ENCODE assay signal across 18 mouse cellular contexts in genomic region chr6:116629766-116630165, GRCm38 (mm10). TPM values are rescaled to one million over a fixed set of nuclear protein-coding genes. Genes with fewer than 3 reads are reported as not detected.
DNase-seq lines count a peak whose midpoint lies in the region; ATAC-seq and TF ChIP-seq lines count a peak whose summit lies in the region.
"Had no signal": no experiment of that assay in that cellular context is flagged by ENCODE, and none has a peak within 500 bp of the region (broad histone marks: within the 10 kb centered on the region; RNA-seq: fewer than 3 reads in every experiment).

No protein-coding gene starts in this region.

- H3K9ac ChIP-seq in intestine, embryonic 14.5 days (ENCODE audit: low read length), result no peak overlapping the region
- no peak overlapping the region for H3K9ac ChIP-seq in intestine, embryonic 16.5 days (ENCODE audit: low read depth, low read length)
- H3K9ac ChIP-seq in hindbrain, embryonic 15.5 days, result no peak overlapping the region
- H3K9ac ChIP-seq in neural tube, embryonic 14.5 days (replicated peaks; ENCODE audit: low read depth, low read length), result no peak overlapping the region

- no peak for TF ChIP-seq POLR2A in lung, adult 2 months (IDR thresholded peaks at IDR 0.05; ENCODE audit: borderline replicate concordance, extremely low read depth, low read depth, low read length)

- H3K36me3 ChIP-seq in intestine, embryonic 14.5 days (ENCODE audit: control insufficient read depth, insufficient read depth, low read length), result peaks cover 21% of the 10 kb centered on the region
- peaks cover 3% of the 10 kb centered on the region; the same call in 1 of the 2 replicates for H3K36me3 ChIP-seq in intestine, embryonic 16.5 days (ENCODE audit: control insufficient read depth, insufficient read depth, low read length)
- H3K36me3 ChIP-seq in embryonic facial prominence, embryonic 10.5 days (replicated peaks), result peaks cover 25% of the 10 kb centered on the region
- peaks cover 13% of the 10 kb centered on the region for H3K36me3 ChIP-seq in hindbrain, embryonic 15.5 days
- H3K36me3 ChIP-seq in neural tube, embryonic 14.5 days (ENCODE audit: control insufficient read depth, insufficient read depth, low read length), result peaks cover 6% of the 10 kb centered on the region

- H3K27me3 ChIP-seq in intestine, embryonic 14.5 days (replicated peaks; ENCODE audit: control insufficient read depth, insufficient read depth, low read length), result no peaks in the 10 kb centered on the region
- no peaks in the 10 kb centered on the region for H3K27me3 ChIP-seq in intestine, embryonic 16.5 days (replicated peaks; ENCODE audit: control insufficient read depth, insufficient read depth, low read length)
- H3K27me3 ChIP-seq in embryonic facial prominence, embryonic 10.5 days (replicated peaks; ENCODE audit: low read depth, poor library complexity, severe bottlenecking), result no peaks in the 10 kb centered on the region
- H3K27me3 ChIP-seq in hindbrain, embryonic 15.5 days, result no peaks in the 10 kb centered on the region
- H3K27me3 ChIP-seq in neural tube, embryonic 14.5 days (ENCODE audit: control insufficient read depth, insufficient read depth, low read length), result no peaks in the 10 kb centered on the region
- H3K27me3 ChIP-seq: embryonic facial prominence, embryonic 12.5 days; limb, embryonic 15.5 days had no signal

- no peak for TF ChIP-seq CTCF in lung, adult 2 months (IDR thresholded peaks at IDR 0.05; ENCODE audit: insufficient read depth, low read length)

- H3K27ac ChIP-seq in intestine, embryonic 14.5 days (ENCODE audit: low read depth), result no peak overlapping the region
- no peak overlapping the region for H3K27ac ChIP-seq in intestine, embryonic 16.5 days (ENCODE audit: low read length)
- H3K27ac ChIP-seq in embryonic facial prominence, embryonic 10.5 days (replicated peaks), result peak overlapping the region; percentile 35; the same call in 1 of the 2 replicates
- H3K27ac ChIP-seq in hindbrain, embryonic 15.5 days (replicated peaks), result peak overlapping the region; percentile 95
- peak overlapping the region; percentile 28; the same call in 1 of the 2 replicates for H3K27ac ChIP-seq in neural tube, embryonic 14.5 days (ENCODE audit: low read depth, low read length)

- WGBS in intestine, embryonic 14.5 days, result 90% methylated on average over 10 of the region's 10 CpGs
- WGBS in intestine, embryonic 16.5 days, result 80% methylated on average over 10 of the region's 10 CpGs
- 92% methylated on average over 10 of the region's 10 CpGs for WGBS in embryonic facial prominence, embryonic 10.5 days
- 65% methylated on average over 10 of the region's 10 CpGs for WGBS in hindbrain, embryonic 15.5 days
- 68% methylated on average over 10 of the region's 10 CpGs for WGBS in neural tube, embryonic 14.5 days
- WGBS in lung, adult 2 months, result 88% methylated on average over 10 of the region's 10 CpGs

- no peak overlapping the region for H3K4me2 ChIP-seq in intestine, embryonic 14.5 days (ENCODE audit: low read length)
- H3K4me2 ChIP-seq in intestine, embryonic 16.5 days (ENCODE audit: low read depth, low read length), result no peak overlapping the region
- H3K4me2 ChIP-seq in hindbrain, embryonic 15.5 days, result peak overlapping the region; percentile 70; the same call in 1 of the 2 replicates
- H3K4me2 ChIP-seq in neural tube, embryonic 14.5 days (ENCODE audit: low read depth, low read length), result no peak overlapping the region

- ATAC-seq in intestine, embryonic 14.5 days (replicated peaks; ENCODE audit: low FRiP score, low TSS enrichment, low read depth), result no peak
- no peak for ATAC-seq in intestine, embryonic 16.5 days
- no peak for ATAC-seq in hindbrain, embryonic 15.5 days (ENCODE audit: low FRiP score, low read depth)
- no peak for ATAC-seq in neural tube, embryonic 14.5 days (ENCODE audit: low read depth)
- ATAC-seq: CD4-positive, CD25-positive, alpha-beta regulatory T cell, adult 4 months had no signal

- peak; percentile 45 for DNase-seq in intestine, embryonic 14.5 days (ENCODE audit: low spot score)
- DNase-seq in embryonic facial prominence, embryonic 10.5 days (ENCODE audit: low spot score), result no peak
- DNase-seq in ovary, postnatal 10 days (ENCODE audit: low spot score), result no peak
- DNase-seq in lung, adult 2 months, result no peak
- DNase-seq: adrenal gland, postnatal 10 days; cerebellum, postnatal 14 days; layer of hippocampus, adult 9-11 months; lung, embryonic 14.5 days had no signal

- no peak overlapping the region for H3K4me3 ChIP-seq in intestine, embryonic 14.5 days (ENCODE audit: low read depth, low read length)
- H3K4me3 ChIP-seq in intestine, embryonic 16.5 days (ENCODE audit: low read length), result no peak overlapping the region
- H3K4me3 ChIP-seq in embryonic facial prominence, embryonic 10.5 days, result no peak overlapping the region
- no peak overlapping the region for H3K4me3 ChIP-seq in hindbrain, embryonic 15.5 days
- no peak overlapping the region for H3K4me3 ChIP-seq in neural tube, embryonic 14.5 days (ENCODE audit: low read depth, low read length)
- H3K4me3 ChIP-seq in lung, adult 2 months (replicated peaks; ENCODE audit: extremely low read depth, low read depth, low read length), result no peak overlapping the region

- H3K4me1 ChIP-seq in intestine, embryonic 14.5 days (replicated peaks; ENCODE audit: control insufficient read depth, insufficient read depth, low read length), result peaks cover 6% of the 10 kb centered on the region; the same call in 1 of the 2 replicates
- peaks cover 2% of the 10 kb centered on the region; the same call in 1 of the 2 replicates for H3K4me1 ChIP-seq in intestine, embryonic 16.5 days (ENCODE audit: control insufficient read depth, insufficient read depth, low read length)
- H3K4me1 ChIP-seq in embryonic facial prominence, embryonic 10.5 days, result peaks cover 11% of the 10 kb centered on the region
- H3K4me1 ChIP-seq in hindbrain, embryonic 15.5 days (replicated peaks), result peaks cover 22% of the 10 kb centered on the region
- H3K4me1 ChIP-seq in neural tube, embryonic 14.5 days (ENCODE audit: control insufficient read depth, insufficient read depth, low read length), result peaks cover 7% of the 10 kb centered on the region; the same call in 1 of the 2 replicates
- H3K4me1 ChIP-seq in lung, adult 2 months (ENCODE audit: control insufficient read depth, insufficient read depth, low read length), result peaks cover under 1% of the 10 kb centered on the region; the same call in 1 of the 2 replicates
- H3K4me1 ChIP-seq: limb, embryonic 15.5 days had no signal

- no peaks in the 10 kb centered on the region for H3K9me3 ChIP-seq in intestine, embryonic 14.5 days (ENCODE audit: control insufficient read depth, low read length)
- H3K9me3 ChIP-seq in intestine, embryonic 16.5 days (ENCODE audit: control insufficient read depth, low read length), result no peaks in the 10 kb centered on the region
- no peaks in the 10 kb centered on the region for H3K9me3 ChIP-seq in embryonic facial prominence, embryonic 10.5 days
- H3K9me3 ChIP-seq in hindbrain, embryonic 15.5 days, result no peaks in the 10 kb centered on the region
- H3K9me3 ChIP-seq in neural tube, embryonic 14.5 days (ENCODE audit: control insufficient read depth, low read length), result no peaks in the 10 kb centered on the region
- H3K9me3 ChIP-seq: embryonic facial prominence, embryonic 12.5 days; limb, embryonic 15.5 days had no signal

RNA-seq across cellular contexts. Expression of gene Zfp422, which starts 1.0 kb away (rescaled TPM):
- polyA plus RNA-seq in intestine, embryonic 14.5 days (2014; fragmentation: Nextera tagmentation; extraction: Ambion mirVana), result 147 and 164 TPM in 2 replicates
- polyA plus RNA-seq in intestine, embryonic 16.5 days (2015; fragmentation: Nextera tagmentation; extraction: Ambion mirVana), result 93.5 and 102 TPM in 2 replicates
- polyA plus RNA-seq in embryonic facial prominence, embryonic 10.5 days (2016; fragmentation: Nextera tagmentation; extraction: Ambion mirVana), result 267 TPM in 2 replicates
- polyA plus RNA-seq in hindbrain, embryonic 15.5 days (2015; fragmentation: Nextera tagmentation; extraction: Ambion mirVana), result 131 and 135 TPM in 2 replicates
- 133 and 154 TPM in 2 replicates for polyA plus RNA-seq in neural tube, embryonic 14.5 days (2014; fragmentation: Nextera tagmentation; extraction: Ambion mirVana)
- 8.4 and 16.2 TPM in 2 replicates for polyA plus RNA-seq in lung, adult 2 months (2012; rRNA removed)

RNA-seq across cellular contexts. Expression of gene Depp1, which starts 20.6 kb away (rescaled TPM):
- polyA plus RNA-seq in intestine, embryonic 14.5 days (2014; fragmentation: Nextera tagmentation; extraction: Ambion mirVana), result 24.1 and 26.1 TPM in 2 replicates
- 26.3 and 27.2 TPM in 2 replicates for polyA plus RNA-seq in intestine, embryonic 16.5 days (2015; fragmentation: Nextera tagmentation; extraction: Ambion mirVana)
- 16.5 and 20.6 TPM in 2 replicates for polyA plus RNA-seq in embryonic facial prominence, embryonic 10.5 days (2016; fragmentation: Nextera tagmentation; extraction: Ambion mirVana)
- polyA plus RNA-seq in hindbrain, embryonic 15.5 days (2015; fragmentation: Nextera tagmentation; extraction: Ambion mirVana), result 10.8 and 12.2 TPM in 2 replicates
- polyA plus RNA-seq in neural tube, embryonic 14.5 days (2014; fragmentation: Nextera tagmentation; extraction: Ambion mirVana), result 6.9 and 8.5 TPM in 2 replicates
- 59.8 and 70.1 TPM in 2 replicates for polyA plus RNA-seq in lung, adult 2 months (2012; rRNA removed)
- polyA plus RNA-seq: CD4-positive, CD25-positive, alpha-beta regulatory T cell, adult 4 months; inflammation-experienced regulatory T-cells, adult 6 months had no signal

RNA-seq across cellular contexts. Expression of gene Rassf4, which starts 44.0 kb away (rescaled TPM):
- polyA plus RNA-seq in intestine, embryonic 14.5 days (2014; fragmentation: Nextera tagmentation; extraction: Ambion mirVana), result 12.6 and 13.8 TPM in 2 replicates
- polyA plus RNA-seq in intestine, embryonic 16.5 days (2015; fragmentation: Nextera tagmentation; extraction: Ambion mirVana), result 8.6 and 9.2 TPM in 2 replicates
- polyA plus RNA-seq in embryonic facial prominence, embryonic 10.5 days (2016; fragmentation: Nextera tagmentation; extraction: Ambion mirVana), result 12.8 and 19.0 TPM in 2 replicates
- polyA plus RNA-seq in hindbrain, embryonic 15.5 days (2015; fragmentation: Nextera tagmentation; extraction: Ambion mirVana), result 29.4 and 29.9 TPM in 2 replicates
- polyA plus RNA-seq in neural tube, embryonic 14.5 days (2014; fragmentation: Nextera tagmentation; extraction: Ambion mirVana), result 25.3 and 32.3 TPM in 2 replicates
- 18.1 and 20.6 TPM in 2 replicates for polyA plus RNA-seq in lung, adult 2 months (2012; rRNA removed)

RNA-seq across cellular contexts. Expression of gene Olfr215, which starts 45.8 kb away (rescaled TPM):
- polyA plus RNA-seq in intestine, embryonic 14.5 days (2014; fragmentation: Nextera tagmentation; extraction: Ambion mirVana), result not detected in 2 replicates
- not detected in 2 replicates for polyA plus RNA-seq in intestine, embryonic 16.5 days (2015; fragmentation: Nextera tagmentation; extraction: Ambion mirVana)
- not detected in 2 replicates for polyA plus RNA-seq in embryonic facial prominence, embryonic 10.5 days (2016; fragmentation: Nextera tagmentation; extraction: Ambion mirVana)
- polyA plus RNA-seq in hindbrain, embryonic 15.5 days (2015; fragmentation: Nextera tagmentation; extraction: Ambion mirVana), result not detected in 2 replicates
- not detected in 2 replicates for polyA plus RNA-seq in neural tube, embryonic 14.5 days (2014; fragmentation: Nextera tagmentation; extraction: Ambion mirVana)
- polyA plus RNA-seq in lung, adult 2 months (2012; rRNA removed), result not detected in 2 replicates
- polyA plus RNA-seq: CD4-positive, CD25-positive, alpha-beta regulatory T cell, adult 4 months; embryonic facial prominence, embryonic 12.5 days; heart, embryonic 14.5 days; inflammation-experienced regulatory T-cells, adult 6 months; kidney, postnatal 0 days; limb, embryonic 15.5 days; lung, embryonic 14.5 days; thymus, postnatal 0 days had no signal

Comparison
In these comparisons a context has a peak if more than half of its experiments do, and no peak if none do; other contexts are left out.
1. H3K27ac ChIP-seq: peak in embryonic facial prominence, embryonic 10.5 days (single experiment), hindbrain, embryonic 15.5 days (single experiment) and neural tube, embryonic 14.5 days (single experiment); none in intestine, embryonic 14.5 days (single experiment) and intestine, embryonic 16.5 days (single experiment).